Mouse (Mus musculus): ENCODE measurements around the gene Slc5a4a.

GRCm38 (mm10) chr10:76207262-76207796 is 60.1 kb downstream of the Slc5a4a start:
- TF ChIP-seq POLR2A (IDR thresholded peaks at IDR 0.05; ENCODE audit: low read depth, low read length): no peak
- no peak for TF ChIP-seq CTCF (IDR thresholded peaks at IDR 0.05; ENCODE audit: extremely low read depth, insufficient read length, insufficient replicate concordance, low read depth, low read length)
